Mouse (Mus musculus): ENCODE data around the gene S100a14.

The S100a14 gene

DNA sequence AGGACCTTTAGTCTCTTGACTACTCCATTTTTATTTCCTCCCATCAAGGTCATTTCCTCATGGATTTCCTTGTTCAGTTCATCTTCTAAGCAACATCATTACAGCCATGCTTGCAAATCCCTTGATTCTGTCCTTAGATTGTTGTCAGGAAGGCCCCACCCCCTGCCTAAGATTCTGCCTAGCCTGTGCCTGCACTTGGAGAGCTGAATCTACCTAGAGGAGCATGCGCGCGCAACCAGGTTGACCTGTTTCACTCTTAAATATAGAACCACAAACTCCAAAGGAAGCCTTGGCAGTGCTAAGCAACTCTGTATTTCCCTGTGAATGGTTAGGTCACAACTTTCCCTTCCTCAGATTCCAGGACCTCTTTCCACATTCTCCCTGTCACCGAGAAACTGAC, 8.9 kb upstream of the S100a14 start:
- DNase-seq (ENCODE audit: low read depth, low spot score), result no peak

GRCm38 (mm10) chr3:90525421-90525820, 1.2 kb upstream of the S100a14 start:
- DNase-seq (ENCODE audit: low read depth, low spot score), result no peak

GRCm38 (mm10) chr3:90526076-90526475, 580 bp upstream of the S100a14 start:
- no peak for DNase-seq (ENCODE audit: low read depth, low spot score)

- no peak for DNase-seq (ENCODE audit: low read depth, low spot score)
Observed at GRCm38 (mm10) chr3:90527291-90527873, 726 bp downstream of the S100a14 start.

DNA sequence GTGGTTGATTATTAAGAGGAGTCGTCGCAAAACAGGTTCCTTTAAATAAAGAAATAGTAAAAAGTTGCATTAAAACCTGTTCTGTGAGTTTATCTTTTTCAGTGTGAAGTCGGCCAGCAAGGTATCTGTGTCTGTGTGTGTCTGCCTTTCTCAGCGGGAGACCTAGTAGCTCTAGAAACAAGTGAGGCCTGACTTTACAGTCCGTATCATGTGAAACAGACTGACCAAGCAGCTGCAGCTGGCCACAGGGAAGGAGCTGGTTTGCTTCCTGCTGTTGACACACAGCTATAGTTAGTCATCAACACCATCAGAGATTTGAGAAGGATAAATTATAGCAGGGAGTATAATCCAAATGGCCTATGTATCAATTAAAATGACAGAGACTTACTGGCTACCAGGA, 5.1 kb downstream of the S100a14 start:
- no peak for DNase-seq (ENCODE audit: low read depth, low spot score)

GRCm38 (mm10) chr3:90535446-90535845, 8.8 kb downstream of the S100a14 start:
- DNase-seq (ENCODE audit: low read depth, low spot score), result no peak

GRCm38 (mm10) chr3:90537141-90537904, 10.7 kb downstream of the S100a14 start, which contains the start of gene S100a16:
Gene S100a16 (plus strand): TSS chr3:90537254.
- no peak for DNase-seq (ENCODE audit: low read depth, low spot score)

- DNase-seq (ENCODE audit: low read depth, low spot score), result no peak
Observed at GRCm38 (mm10) chr3:90537905-90538296, 11.2 kb downstream of the S100a14 start.

DNA sequence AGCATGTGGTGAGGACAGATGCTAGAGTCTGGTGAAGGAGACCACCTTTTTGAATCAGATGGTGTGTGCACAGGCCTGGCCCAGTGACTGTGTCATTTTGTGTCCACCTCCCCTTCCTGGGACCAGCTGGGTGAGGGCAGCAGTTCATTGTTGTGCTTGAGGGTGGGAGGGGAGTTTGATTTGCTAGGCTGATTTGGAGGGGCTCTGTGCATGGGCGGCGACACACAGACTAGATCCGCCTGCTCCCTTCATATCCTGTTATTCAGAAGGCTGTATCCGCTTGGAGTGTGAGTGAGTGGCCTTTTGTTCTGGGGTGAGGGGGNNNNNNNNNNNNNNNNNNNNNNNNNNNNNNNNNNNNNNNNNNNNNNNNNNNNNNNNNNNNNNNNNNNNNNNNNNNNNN, 14.2 kb downstream of the S100a14 start:
- DNase-seq (ENCODE audit: low read depth, low spot score), result no peak

- no peak for DNase-seq (ENCODE audit: low read depth, low spot score)
Observed at GRCm38 (mm10) chr3:90549676-90550420, 23.2 kb downstream of the S100a14 start.

DNA sequence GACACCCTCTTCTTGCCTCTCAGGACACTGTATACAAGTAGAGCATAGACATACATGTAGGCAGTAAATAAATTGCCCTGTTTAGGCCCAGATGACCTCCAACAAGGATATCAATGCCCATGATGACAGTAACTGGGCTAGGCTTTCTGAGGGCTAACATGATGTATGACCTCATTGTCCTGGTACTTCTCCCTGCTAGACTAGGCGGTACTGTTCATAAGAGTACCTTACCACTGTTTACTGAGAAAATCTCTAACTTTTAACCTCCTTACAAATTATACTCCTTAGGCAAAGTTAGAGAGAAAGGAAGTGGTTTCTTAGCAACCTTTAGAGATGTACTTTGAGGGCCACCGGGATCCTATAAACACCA, 23.8 kb downstream of the S100a14 start:
- no peak for DNase-seq (ENCODE audit: low read depth, low spot score)

GRCm38 (mm10) chr3:90552231-90552630, 25.6 kb downstream of the S100a14 start:
- DNase-seq (ENCODE audit: low read depth, low spot score), result no peak

DNA sequence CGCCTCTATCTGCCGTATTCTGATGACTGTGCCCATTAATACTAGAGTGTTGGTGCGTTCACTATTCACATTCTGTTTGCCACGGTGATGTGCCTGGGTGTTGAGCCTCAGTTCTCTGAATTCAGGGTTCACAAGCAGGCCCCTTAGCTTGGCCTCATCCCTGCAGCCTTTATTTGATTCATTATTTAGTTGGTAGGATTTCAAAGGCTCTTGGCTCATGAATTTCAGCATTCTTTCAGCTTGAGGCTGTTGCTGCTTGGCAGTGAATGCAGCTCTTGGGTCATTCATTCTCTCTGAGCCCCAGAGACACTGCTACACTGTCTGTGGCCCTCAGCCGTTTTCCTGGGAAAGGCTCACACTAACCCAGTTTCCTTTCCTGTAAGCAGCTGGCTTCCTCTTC, 29.3 kb downstream of the S100a14 start:
- DNase-seq (ENCODE audit: low read depth, low spot score), result no peak

DNA sequence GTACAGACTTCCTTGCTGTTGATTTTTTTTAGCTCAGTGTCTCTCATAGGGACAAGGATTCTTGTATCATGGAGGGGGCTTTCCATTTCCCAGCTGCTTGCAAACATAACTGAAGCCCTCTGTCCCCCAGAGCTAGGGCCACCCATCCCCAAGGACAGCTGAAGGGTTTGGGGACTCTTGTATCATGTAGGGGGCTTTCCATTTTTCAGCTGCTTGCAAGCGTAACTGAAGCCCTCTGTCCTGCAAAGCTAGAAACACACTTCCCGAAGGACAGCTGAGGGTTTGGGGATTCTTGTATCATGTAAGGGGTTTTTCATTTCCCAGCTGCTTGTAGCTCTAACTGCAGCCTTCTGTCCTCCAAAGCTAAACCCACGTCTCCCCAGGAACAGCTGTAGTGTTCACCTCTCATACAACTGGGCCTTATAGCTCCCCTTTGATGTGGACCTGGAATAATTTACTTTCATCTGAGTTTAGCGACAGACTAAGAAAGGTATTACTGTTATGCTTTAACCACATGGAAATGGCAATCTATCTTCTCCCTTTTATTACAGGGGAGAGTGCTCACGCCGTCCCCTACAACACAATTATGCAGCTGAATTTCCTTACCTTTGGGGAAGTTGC, 33.5 kb downstream of the S100a14 start, which contains the start of gene S100a3:
S100a3 (plus strand) TSS at position 571 of the 621 bp plus-strand sequence.
- DNase-seq (ENCODE audit: low read depth, low spot score), result no peak

- no peak for DNase-seq (ENCODE audit: low read depth, low spot score)
Observed at GRCm38 (mm10) chr3:90574691-90575090, 48.0 kb downstream of the S100a14 start.

DNA sequence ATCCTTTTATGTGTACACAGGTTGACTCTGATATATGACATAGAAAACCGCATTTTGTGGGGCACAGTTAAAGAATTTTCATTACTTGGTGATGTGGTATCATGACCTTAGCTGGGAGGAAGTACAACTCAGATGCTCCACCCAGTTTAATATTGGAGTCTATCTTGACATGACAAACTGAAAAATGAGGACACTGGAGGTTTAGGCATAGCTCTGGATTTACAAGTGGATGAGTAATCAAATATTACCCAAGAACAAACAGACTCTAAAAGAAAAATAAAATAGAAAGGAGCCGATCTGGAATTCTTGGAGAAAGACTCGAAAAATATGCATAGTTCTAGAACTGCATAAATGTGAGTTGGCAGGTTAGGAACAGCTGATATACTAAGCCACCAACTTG, 48.7 kb downstream of the S100a14 start:
- no peak for DNase-seq (ENCODE audit: low read depth, low spot score)

DNA sequence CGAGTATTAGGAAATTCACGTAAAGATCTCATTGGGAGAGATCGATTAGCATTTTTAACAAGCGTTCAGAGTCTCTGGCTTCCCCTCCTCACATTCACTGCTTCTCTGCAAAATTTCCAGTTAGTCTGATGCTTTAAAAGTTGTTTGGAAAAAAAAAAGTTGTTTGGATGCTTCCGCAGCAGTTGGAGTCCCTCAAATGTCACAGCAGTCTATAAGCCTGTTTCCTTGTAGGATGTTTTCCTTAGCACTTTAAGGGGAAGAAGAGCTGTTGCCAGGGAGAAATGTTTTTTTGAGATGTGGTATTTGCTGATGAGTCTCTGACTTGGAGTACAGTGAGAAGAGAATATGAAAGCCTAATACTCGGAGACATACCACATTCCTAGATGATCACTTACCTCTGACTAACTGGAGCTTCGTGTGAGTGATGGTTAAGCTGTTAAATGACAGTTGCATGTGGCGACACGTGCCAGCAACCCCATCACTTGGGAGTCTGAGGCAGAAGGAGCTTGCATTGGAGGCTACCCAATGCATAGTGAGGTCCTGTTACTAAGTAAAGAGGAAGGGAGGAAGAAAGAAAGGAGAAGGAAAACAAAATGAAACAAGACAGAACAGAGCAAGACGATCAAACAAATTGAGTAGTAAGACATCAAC, 49.8 kb downstream of the S100a14 start:
- DNase-seq (ENCODE audit: low read depth, low spot score), result no peak
